Mouse (Mus musculus) MEL (cell line): ENCODE data around the gene Tmem240. TPM values are rescaled to one million over a fixed set of nuclear protein-coding genes. Genes with fewer than 3 reads are reported as not detected.

Experiments used
- DNase-seq: peaks from one replicate; pipeline ENCODE4 v3.0.0; 2011; ENCODE audit warnings: low read depth, low spot score
- H3K27ac ChIP-seq: 2 replicates; pipeline ENCODE4 v1.5.1; 2012; ENCODE audit warnings: low read depth, mild to moderate bottlenecking, control low read depth, low read length, moderate library complexity; ENCODE audit not compliant: control insufficient read depth
- H3K27me3 ChIP-seq, 2 experiments: fragments of 150-350 bp in 1 of 2; sonication (generic) in 1 of 2; 2 replicates each; pipeline ENCODE4 v1.6.1; 2012; ENCODE audit warnings: low read length in 2 of 2, mild to moderate bottlenecking in 2 of 2, improper control_type of control experiment in 1 of 2, moderate library complexity in 1 of 2; ENCODE audit not compliant: insufficient read depth in 2 of 2, control insufficient read depth in 1 of 2
- H3K36me3 ChIP-seq, 2 experiments: 2 replicates each; pipeline ENCODE4 v1.6.1; 2012 to 2014; ENCODE audit warnings: low read length in 2 of 2, improper control_type of control experiment in 1 of 2, inconsistent platforms in 1 of 2, mild to moderate bottlenecking in 1 of 2; ENCODE audit not compliant: insufficient read depth in 2 of 2, control insufficient read depth in 1 of 2
- H3K4me1 ChIP-seq, 2 experiments: fragments of 150-350 bp in 1 of 2; sonication (generic) in 1 of 2; 2 replicates each; pipeline ENCODE4 v1.6.1; 2012; ENCODE audit warnings: low read length in 2 of 2, improper control_type of control experiment in 1 of 2, mild to moderate bottlenecking in 1 of 2; ENCODE audit not compliant: insufficient read depth in 2 of 2, control insufficient read depth in 1 of 2
- H3K4me3 ChIP-seq, 2 experiments: fragments of 150-350 bp in 1 of 2; sonication (generic) in 1 of 2; 2 replicates each; pipeline ENCODE4 v1.5.1; 2012; ENCODE audit warnings: low read depth in 2 of 2, low read length in 2 of 2, mild to moderate bottlenecking in 2 of 2, moderate library complexity in 2 of 2, control low read depth in 1 of 2, improper control_type of control experiment in 1 of 2; ENCODE audit not compliant: control insufficient read depth in 1 of 2, insufficient read depth in 1 of 2
- H3K79me2 ChIP-seq: 2 replicates; pipeline ENCODE4 v1.6.1; 2012; ENCODE audit warnings: mild to moderate bottlenecking, low read length, moderate library complexity; ENCODE audit not compliant: control insufficient read depth, poor library complexity, insufficient read depth
- H3K9ac ChIP-seq: 2 replicates; pipeline ENCODE4 v1.6.1; 2012; ENCODE audit warnings: low read depth, mild to moderate bottlenecking, control low read depth, low read length, moderate library complexity; ENCODE audit not compliant: control insufficient read depth, poor library complexity, severe bottlenecking
- H3K9me3 ChIP-seq: fragments of 150-350 bp; sonication (generic); replicated peaks from 2 replicates; pipeline ENCODE4 v1.6.1; 2012; ENCODE audit warnings: mild to moderate bottlenecking, low read length, improper control_type of control experiment, moderate library complexity; ENCODE audit not compliant: insufficient read depth
- BHLHE40 ChIP-seq: IDR thresholded peaks from 2 replicates; pipeline ENCODE4 v1.6.1; 2012; ENCODE audit warnings: low read depth, mild to moderate bottlenecking, inconsistent platforms, low read length, improper control_type of control experiment, borderline replicate concordance
- CHD1 ChIP-seq: IDR thresholded peaks from 2 replicates; pipeline ENCODE4 v1.6.1; 2012; ENCODE audit warnings: low read depth, mild to moderate bottlenecking, inconsistent platforms, low read length, improper control_type of control experiment
- CHD2 ChIP-seq: IDR thresholded peaks from 2 replicates; pipeline ENCODE4 v1.6.1; 2011; ENCODE audit warnings: low read length, improper control_type of control experiment
- CTCF ChIP-seq, 3 experiments: IDR thresholded peaks in 2 of 3; conservative IDR thresholded peaks in 1 of 3; 2 replicates each; pipeline ENCODE4 v1.5.1; 2011 to 2012; ENCODE audit warnings: low read length in 3 of 3, low read depth in 2 of 3, mild to moderate bottlenecking in 2 of 3, improper control_type of control experiment in 1 of 3, inconsistent platforms in 1 of 3, mixed read lengths in 1 of 3, moderate library complexity in 1 of 3; ENCODE audit not compliant: control insufficient read depth in 1 of 3, insufficient read depth in 1 of 3, poor library complexity in 1 of 3, severe bottlenecking in 1 of 3
- E2F4 ChIP-seq: IDR thresholded peaks from 2 replicates; pipeline ENCODE4 v1.6.1; 2011; ENCODE audit warnings: low read depth, low read length, improper control_type of control experiment, borderline replicate concordance
- ETS1 ChIP-seq: IDR thresholded peaks from 2 replicates; pipeline ENCODE4 v1.6.1; 2012; ENCODE audit warnings: low read depth, mild to moderate bottlenecking, inconsistent platforms, low read length, improper control_type of control experiment, moderate library complexity
- GABPA ChIP-seq: IDR thresholded peaks from 2 replicates; pipeline ENCODE4 v1.6.1; 2012; ENCODE audit warnings: low read depth, mild to moderate bottlenecking, inconsistent platforms, low read length, improper control_type of control experiment, moderate library complexity
- GATA1 ChIP-seq: IDR thresholded peaks from 2 replicates; pipeline ENCODE4 v1.6.1; 2011; ENCODE audit warnings: low read depth, low read length, improper control_type of control experiment
- KAT2A ChIP-seq: conservative IDR thresholded peaks from 2 replicates; pipeline ENCODE4 v1.6.1; 2012; ENCODE audit warnings: low read depth, low read length, improper control_type of control experiment, inconsistent platforms
- MAX ChIP-seq: IDR thresholded peaks from 2 replicates; pipeline ENCODE4 v1.6.1; 2011; ENCODE audit warnings: low read length, improper control_type of control experiment
- MXI1 ChIP-seq: IDR thresholded peaks from 2 replicates; pipeline ENCODE4 v1.6.1; 2011; ENCODE audit warnings: mild to moderate bottlenecking, low read depth, low read length, improper control_type of control experiment
- MYB ChIP-seq: IDR thresholded peaks from 2 replicates; pipeline ENCODE4 v1.6.1; 2011; ENCODE audit warnings: mild to moderate bottlenecking, low read depth, low read length, improper control_type of control experiment
- MYC ChIP-seq: IDR thresholded peaks from 2 replicates; pipeline ENCODE4 v1.6.1; 2011; ENCODE audit warnings: low read depth, mild to moderate bottlenecking, low read length, improper control_type of control experiment, moderate library complexity
- NELFE ChIP-seq: IDR thresholded peaks from 2 replicates; pipeline ENCODE4 v1.6.1; 2011; ENCODE audit warnings: low read depth, low read length, improper control_type of control experiment
- NRF1 ChIP-seq: IDR thresholded peaks from 2 replicates; pipeline ENCODE4 v1.6.1; 2014; ENCODE audit warnings: low read depth, mild to moderate bottlenecking, inconsistent platforms, low read length, improper control_type of control experiment, moderate library complexity; ENCODE audit not compliant: poor library complexity, insufficient read depth, severe bottlenecking
- POLR2A ChIP-seq, 2 experiments: IDR thresholded peaks; 2 replicates each; pipeline ENCODE4 v1.6.1; 2011 to 2012; ENCODE audit warnings: low read length in 2 of 2, mild to moderate bottlenecking in 2 of 2, control low read depth in 1 of 2, improper control_type of control experiment in 1 of 2, low read depth in 1 of 2, moderate library complexity in 1 of 2; ENCODE audit not compliant: control insufficient read depth in 1 of 2, insufficient read depth in 1 of 2, poor library complexity in 1 of 2
- POLR2AphosphoS2 ChIP-seq: IDR thresholded peaks from 2 replicates; pipeline ENCODE4 v1.6.1; 2011; ENCODE audit warnings: low read length, improper control_type of control experiment
- POLR2AphosphoS5 ChIP-seq: IDR thresholded peaks from 2 replicates; pipeline ENCODE4 v1.6.1; 2012; ENCODE audit warnings: low read depth, borderline replicate concordance, mild to moderate bottlenecking, inconsistent platforms, low read length, moderate library complexity, mixed read lengths
- SIN3A ChIP-seq: IDR thresholded peaks from 2 replicates; pipeline ENCODE4 v1.6.1; 2012; ENCODE audit warnings: low read length, improper control_type of control experiment, inconsistent platforms
- SMC3 ChIP-seq: IDR thresholded peaks from 2 replicates; pipeline ENCODE4 v1.6.1; 2011; ENCODE audit warnings: low read depth, low read length, improper control_type of control experiment
- TCF12 ChIP-seq: IDR thresholded peaks from 2 replicates; pipeline ENCODE4 v1.6.1; 2014; ENCODE audit warnings: low read depth, mild to moderate bottlenecking, inconsistent platforms, low read length, improper control_type of control experiment, moderate library complexity
- UBTF ChIP-seq: IDR thresholded peaks from 2 replicates; pipeline ENCODE4 v1.6.1; 2012; ENCODE audit warnings: low read depth, mild to moderate bottlenecking, inconsistent platforms, low read length, improper control_type of control experiment, moderate library complexity, borderline replicate concordance; ENCODE audit not compliant: insufficient read depth
- USF1 ChIP-seq: IDR thresholded peaks from 2 replicates; pipeline ENCODE4 v1.6.1; 2014; ENCODE audit warnings: low read depth, mild to moderate bottlenecking, inconsistent platforms, low read length, improper control_type of control experiment, moderate library complexity
- USF2 ChIP-seq, 2 experiments: IDR thresholded peaks; 2 replicates each; pipeline ENCODE4 v1.6.1; 2011 to 2012; ENCODE audit warnings: improper control_type of control experiment in 2 of 2, low read length in 2 of 2, borderline replicate concordance in 1 of 2, inconsistent platforms in 1 of 2, low read depth in 1 of 2, mild to moderate bottlenecking in 1 of 2; ENCODE audit not compliant: insufficient read depth in 1 of 2
- ZC3H11A ChIP-seq: IDR thresholded peaks from 2 replicates; pipeline ENCODE4 v1.6.1; 2012; ENCODE audit warnings: low read depth, mild to moderate bottlenecking, inconsistent platforms, low read length, improper control_type of control experiment
- ZKSCAN1 ChIP-seq: IDR thresholded peaks from 2 replicates; pipeline ENCODE4 v1.6.1; 2012; ENCODE audit warnings: low read depth, mild to moderate bottlenecking, inconsistent platforms, low read length, improper control_type of control experiment, moderate library complexity
- ZNF384 ChIP-seq: IDR thresholded peaks from 2 replicates; pipeline ENCODE4 v1.6.1; 2012; ENCODE audit warnings: low read depth, mild to moderate bottlenecking, inconsistent platforms, low read length, improper control_type of control experiment
- polyA plus RNA-seq, 2 experiments: library from polyadenylated mRNA; stranded (reverse) in 1 of 2; unstranded in 1 of 2; fragments of >175 nt in 1 of 2; fragments of >200 nt in 1 of 2; gene quantifications; 2 replicates each; pipeline versions ENCODE4 v1.2.1 to v1.2.4; 2012; ENCODE audit warnings: low replicate concordance in 2 of 2, low read depth in 1 of 2; ENCODE audit not compliant: insufficient read length in 2 of 2, insufficient read depth in 1 of 2, missing spikeins in 1 of 2
- total RNA-seq: library from RNA; depleted of rRNA; stranded (reverse); fragments of 300-350 nt; gene quantifications from 2 replicates; pipeline ENCODE4 v1.2.3, GENCODE M21; 2012

Tmem240 gene
- total and polyA plus RNA-seq, 3 experiments: 0.27 to 0.33 TPM; not detected in 1

DNA sequence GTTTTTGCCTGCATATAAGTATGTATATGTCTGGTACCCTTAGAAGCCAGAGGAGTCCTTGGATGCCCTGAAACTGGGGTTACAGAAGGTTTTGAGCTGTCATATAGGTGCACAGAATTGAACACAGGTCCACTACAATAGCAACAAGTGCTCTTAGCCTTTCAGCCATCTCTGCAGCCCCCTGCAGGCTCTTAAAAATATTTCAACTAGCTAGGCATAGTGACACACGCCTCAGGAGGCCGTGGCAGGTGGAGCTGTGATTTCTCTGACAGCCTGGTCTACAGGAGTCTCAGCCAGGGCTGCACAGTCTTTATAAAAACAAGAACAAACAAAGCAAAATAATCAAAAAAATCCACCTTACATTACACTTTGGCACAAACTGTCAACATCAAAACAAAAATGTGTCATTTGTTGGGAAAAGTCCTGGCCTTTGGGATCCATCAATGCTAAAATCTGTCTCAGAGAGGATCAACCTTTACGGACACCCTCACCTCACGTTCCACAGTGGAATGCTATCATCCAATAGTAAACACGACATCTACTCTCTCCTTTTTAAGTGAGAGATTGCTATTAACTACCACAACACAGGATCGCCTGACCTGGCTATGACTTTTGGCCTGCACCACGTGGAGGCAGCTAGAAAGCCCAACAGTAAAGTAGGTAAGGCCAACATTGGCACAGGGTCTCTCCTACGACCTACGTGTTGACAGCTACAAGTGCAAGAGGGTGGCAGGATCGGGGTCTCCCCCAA, 25.4 kb downstream of the Tmem240 start:
- Histone ChIP-seq H3K27me3 (no peaks in the 10 kb centered on the region), H3K4me3 (peak overlapping the region; percentile 89 to 91), H3K9me3 (no peaks in the 10 kb centered on the region), H3K36me3 (peaks cover 5 to 18% of the 10 kb centered on the region in 2 experiments), H3K27ac (peak overlapping the region; percentile 53), H3K4me1 (peaks cover 4 to 16% of the 10 kb centered on the region in 2 experiments), H3K9ac (peak overlapping the region; percentile 92), H3K79me2 (peaks cover 47% of the 10 kb centered on the region)
- 0 out of 2 replicates have a peak, but pooled peaks have one; percentile 12 for TF ChIP-seq USF1
- peak in 2 of 3 experiments; percentile 31 to 52; a peak in 4 of 6 replicates for TF ChIP-seq CTCF (IDR thresholded peaks at IDR 0.05 in 2 of 3, conservative IDR thresholded peaks at IDR 0.05 in 1 of 3; ENCODE audit: control insufficient read depth in 1 of 3, insufficient read depth in 1 of 3, low read depth in 2 of 3, low read length in 3 of 3, poor library complexity in 1 of 3, severe bottlenecking in 1 of 3)
- TF ChIP-seq CHD1: peak; percentile 70; the same call in 1 of the 2 replicates
- TF ChIP-seq MXI1: peak; percentile 82
- TF ChIP-seq MAX: peak; percentile 73
- TF ChIP-seq ZNF384: no peak
- TF ChIP-seq GABPA: no peak
- peak; percentile 13; the same call in 1 of the 2 replicates for TF ChIP-seq NRF1
- TF ChIP-seq MYC: peak; percentile 78; the same call in 1 of the 2 replicates
- peak; percentile 9; the same call in 1 of the 2 replicates for TF ChIP-seq BHLHE40
- peak; percentile 66; the same call in 1 of the 2 replicates for TF ChIP-seq SIN3A
- DNase-seq: peak; percentile 75

DNA sequence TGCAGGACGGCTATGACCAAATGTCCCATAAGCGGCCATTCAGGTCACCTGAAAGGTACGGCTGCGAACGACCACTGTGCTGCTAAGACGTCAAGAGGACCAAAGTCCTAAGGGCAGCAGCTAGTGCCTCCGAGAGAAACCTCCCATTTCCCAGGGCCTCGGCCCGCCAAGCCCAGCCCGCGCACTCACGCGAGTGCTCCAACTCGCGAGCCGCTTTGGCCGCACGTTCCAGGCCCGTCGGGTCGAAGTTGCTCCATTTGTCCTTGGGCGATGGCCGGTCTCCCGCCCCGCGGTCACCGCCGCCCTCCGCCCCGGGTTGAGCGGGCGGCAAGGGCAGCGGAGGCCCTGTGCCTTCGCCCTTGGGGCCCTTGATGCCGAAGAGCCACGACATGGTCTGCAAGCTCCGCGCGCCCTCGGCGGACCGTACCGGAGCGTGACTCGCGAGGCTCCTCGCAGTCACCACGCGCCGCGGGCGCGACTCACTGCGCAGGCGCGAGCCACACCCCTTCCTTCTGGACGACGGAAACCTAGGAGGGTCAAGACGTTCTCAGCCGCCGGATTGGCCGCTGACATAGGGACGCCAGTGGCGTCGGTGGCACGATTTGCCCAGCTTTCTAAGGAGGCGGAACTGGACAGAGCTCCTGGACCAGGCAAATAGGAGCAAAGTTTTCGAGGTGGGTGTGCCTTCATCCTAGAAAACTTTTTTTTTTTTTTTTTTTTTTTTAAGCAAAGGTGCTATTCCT, 26.2 kb downstream of the Tmem240 start, which contains the start of gene Atad3a:
Atad3a (minus strand) TSS at position 481 of the 743 bp plus-strand sequence.
- peaks cover 44% of the 10 kb centered on the region for H3K79me2 ChIP-seq
- H3K36me3 ChIP-seq: peaks cover under 1 to 18% of the 10 kb centered on the region in 2 experiments
- H3K9ac ChIP-seq: peak within 1 kb of the TSS; percentile 92
- no peaks in the 10 kb centered on the region for H3K27me3 ChIP-seq
- H3K4me3 ChIP-seq: peak within 1 kb of the TSS; percentile 89 to 91
- H3K4me1 ChIP-seq: peaks cover 4 to 16% of the 10 kb centered on the region in 2 experiments
- no peaks in the 10 kb centered on the region for H3K9me3 ChIP-seq
- peak; percentile 99 for DNase-seq
- peak within 1 kb of the TSS; percentile 63 for H3K27ac ChIP-seq
- TF ChIP-seq CHD2 (no peak), ZC3H11A (no peak), TCF12 (peak; percentile 64), GATA1 (no peak), ETS1 (0 out of 2 replicates have a peak, but pooled peaks have one; percentile 17), POLR2AphosphoS5 (no peak), NELFE (peak; percentile 94), UBTF (no peak), SIN3A (peak; percentile 90), POLR2AphosphoS2 (peak; percentile 89), SMC3 (no peak), USF1 (peak; percentile 39; the same call in 1 of the 2 replicates), POLR2A (IDR thresholded peaks at IDR 0.05; ENCODE audit: control insufficient read depth in 1 of 2, insufficient read depth in 1 of 2, low read depth in 1 of 2, low read length in 2 of 2, poor library complexity in 1 of 2) (peak; percentile 89 to 96), MYB (no peak), CHD1 (peak; percentile 7; the same call in 1 of the 2 replicates), E2F4 (no peak), ZKSCAN1 (no peak; the same call in 1 of the 2 replicates), BHLHE40 (no peak), USF2 (IDR thresholded peaks at IDR 0.05; ENCODE audit: borderline replicate concordance in 1 of 2, insufficient read depth in 1 of 2, low read depth in 1 of 2, low read length in 2 of 2) (no peak), KAT2A (peak; percentile 68), ZNF384 (peak; percentile 100)
